Mouse (Mus musculus) left cerebral cortex, postnatal 14 days (tissue): ENCODE measurements around the gene Wnt8b. TPM values are rescaled to one million over a fixed set of nuclear protein-coding genes. Genes with fewer than 3 reads are reported as not detected.
"Not testable (repeated sequence)": the region's sequence is repeated elsewhere in the genome, so short reads cannot be mapped to it uniquely, and the experiment has no call there.

Source experiments
- DNase-seq, 2 experiments: peaks; one replicate each; pipeline ENCODE4 v3.0.0; 2021 to 2022; ENCODE audit warnings: low spot score in 2 of 2, mixed read lengths in 1 of 2
- intact Hi-C: fragments of 180-260 bp; cut with DNase I; formaldehyde crosslinking; loops from one replicate; pipeline ENCODE4 v1.15.1; 2025
- long read RNA-seq, 2 experiments: library from polyadenylated mRNA; stranded (forward); transcript quantifications; one replicate each; pipeline ENCODE4 v2.0.0; 2021
- total RNA-seq, 2 experiments: library from RNA; stranded (reverse); gene quantifications; 2 replicates each; pipeline ENCODE4 v1.2.3; 2021

Gene Wnt8b
- total RNA-seq = not detected
- long read RNA-seq, experiment 1 = 0 reads
- long read RNA-seq, experiment 2 = 0 reads

DNA sequence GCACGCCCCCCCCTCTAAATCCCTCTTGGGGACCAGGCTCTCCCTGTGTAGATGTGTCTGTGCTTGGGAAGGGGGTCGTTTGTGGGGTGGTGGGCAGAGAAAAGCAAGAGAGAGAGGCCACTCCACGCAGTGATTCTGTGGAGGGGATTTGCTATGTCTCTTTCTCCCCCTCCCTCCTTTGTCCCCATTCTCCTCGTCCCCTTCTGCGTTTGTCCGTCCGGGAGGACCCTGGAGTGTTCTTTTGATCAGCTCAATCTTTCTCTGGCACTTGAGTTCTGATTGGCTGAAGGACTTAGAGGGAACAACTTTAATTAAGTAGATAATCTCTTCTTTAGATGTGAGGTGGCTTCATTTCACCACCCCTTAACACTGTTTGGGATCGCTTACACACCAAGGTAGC, at the start of gene Wnt8b:
Wnt8b (plus strand) TSS at position 345 of the 400 bp plus-strand sequence.
- intact Hi-C loops = no loop called here
- DNase-seq = no peak

DNA sequence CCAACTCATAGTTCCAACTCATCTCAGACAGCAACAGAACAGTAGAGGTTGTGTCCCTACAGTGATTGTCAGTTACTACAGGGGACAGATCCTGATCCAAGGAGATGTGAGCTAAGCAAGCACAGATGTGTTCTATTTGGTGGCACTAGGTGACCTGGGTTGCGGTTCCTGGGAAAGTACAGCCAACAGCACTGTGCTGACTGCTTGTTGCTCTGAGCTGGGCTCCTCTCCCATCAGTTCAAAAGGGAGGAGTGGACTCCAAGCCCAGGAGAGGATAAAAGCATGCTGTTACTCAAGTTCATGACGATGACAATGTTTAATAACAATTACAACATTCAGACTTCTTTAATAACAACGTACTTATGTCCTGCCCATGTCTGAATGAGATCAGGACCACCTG, 47.5 kb upstream of the Wnt8b start:
- intact Hi-C loops = no loop called here

DNA sequence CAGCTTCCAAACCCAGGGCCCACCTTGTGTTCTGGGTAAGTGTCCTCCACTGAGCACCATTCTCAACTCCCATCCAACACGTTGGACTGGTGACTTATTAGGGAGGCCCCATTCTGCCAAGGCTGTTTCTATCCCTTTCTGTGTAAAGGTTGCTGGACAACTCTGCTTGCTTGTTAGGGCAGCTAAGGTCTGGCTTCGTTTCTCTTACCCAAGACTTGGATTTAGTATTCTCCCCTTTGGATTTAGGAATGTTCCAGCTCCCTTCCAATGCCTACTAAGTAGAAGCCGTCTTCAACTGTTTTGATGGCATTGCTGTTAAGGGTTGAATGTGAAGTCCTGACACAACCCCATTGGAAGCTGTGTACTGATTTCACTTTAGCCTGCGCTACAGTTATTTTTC, 45.3 kb upstream of the Wnt8b start:
- intact Hi-C loops = no loop called here
- no peak for DNase-seq

More for the DNA sequence above, 47.5 kb upstream of the Wnt8b start:
- no peak for DNase-seq

DNA sequence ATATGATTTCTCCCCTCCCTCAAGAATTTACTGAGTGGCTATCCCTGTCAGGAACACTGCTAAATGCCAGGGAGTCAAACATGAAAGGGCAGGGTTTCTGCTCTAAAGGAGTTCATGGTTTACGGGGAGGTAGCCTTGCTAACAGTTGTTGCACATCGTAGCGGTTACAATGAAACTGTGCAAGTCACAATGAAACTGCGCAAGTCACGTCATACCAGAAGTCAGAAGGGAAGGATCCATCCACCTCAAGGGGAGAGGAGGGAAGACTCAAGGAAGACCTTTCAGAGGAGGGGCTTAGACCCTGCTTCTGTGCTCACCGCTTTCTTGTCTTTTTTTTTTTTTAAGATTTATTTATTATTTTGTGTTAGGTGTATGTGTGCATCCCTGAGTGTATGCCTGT, 38.4 kb upstream of the Wnt8b start:
- DNase-seq = no peak
- intact Hi-C loops = no loop called here

DNA sequence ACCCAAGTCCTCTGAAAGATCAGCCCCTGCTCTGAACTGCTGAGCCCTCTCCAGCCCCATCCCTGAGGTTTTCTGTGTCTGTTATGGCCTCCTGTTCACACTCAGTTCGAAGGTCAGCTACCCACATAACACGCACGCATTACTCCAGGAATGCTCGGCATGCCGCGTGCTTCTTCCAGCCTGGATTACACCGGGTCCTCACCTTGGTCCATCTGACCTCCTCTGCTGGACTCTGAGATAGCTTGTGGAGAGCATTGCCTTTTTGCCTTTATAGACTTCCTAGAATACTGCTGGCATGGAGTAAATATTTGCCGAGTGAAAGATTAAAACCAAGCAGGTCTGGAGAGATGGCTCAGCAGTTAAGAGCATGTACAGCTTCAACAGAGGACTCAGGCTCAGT, 37.9 kb upstream of the Wnt8b start:
- intact Hi-C loops = no loop called here
- no peak for DNase-seq

DNA sequence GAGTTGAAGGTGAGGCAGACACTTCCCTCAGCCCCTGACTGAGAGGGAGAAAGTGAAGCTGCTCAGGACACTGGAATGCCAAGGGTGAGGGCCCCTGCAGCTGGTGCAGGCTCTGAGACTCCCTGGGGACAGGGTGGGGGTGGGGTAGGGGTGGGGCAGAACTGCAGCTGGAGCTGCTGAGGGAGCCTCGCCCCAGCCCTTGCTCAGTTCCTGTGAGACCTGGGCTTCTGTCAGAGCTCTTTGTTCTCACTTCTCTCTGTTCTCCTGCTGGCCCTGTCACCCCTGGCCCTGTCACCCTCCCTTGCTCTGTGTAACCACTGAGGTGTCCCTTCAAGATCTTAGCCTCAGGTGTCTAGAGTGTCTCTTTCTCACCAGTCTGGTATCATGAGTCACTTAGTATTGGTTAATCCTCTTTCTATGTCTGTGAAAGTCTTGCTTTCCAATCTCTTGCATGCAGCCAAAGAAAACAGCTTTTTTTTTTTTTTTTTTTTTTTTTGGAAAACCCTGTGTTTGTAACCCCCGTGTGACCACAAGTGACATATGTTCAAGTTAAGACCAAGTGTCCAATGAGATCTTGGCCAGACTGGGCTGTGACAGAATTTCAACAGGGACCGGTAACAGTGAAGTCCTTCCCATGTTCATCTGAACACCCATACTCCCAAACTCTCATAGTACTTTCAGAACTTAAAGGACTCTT, 35.8 kb upstream of the Wnt8b start:
- intact Hi-C loops = no loop called here
- no peak for DNase-seq

DNA sequence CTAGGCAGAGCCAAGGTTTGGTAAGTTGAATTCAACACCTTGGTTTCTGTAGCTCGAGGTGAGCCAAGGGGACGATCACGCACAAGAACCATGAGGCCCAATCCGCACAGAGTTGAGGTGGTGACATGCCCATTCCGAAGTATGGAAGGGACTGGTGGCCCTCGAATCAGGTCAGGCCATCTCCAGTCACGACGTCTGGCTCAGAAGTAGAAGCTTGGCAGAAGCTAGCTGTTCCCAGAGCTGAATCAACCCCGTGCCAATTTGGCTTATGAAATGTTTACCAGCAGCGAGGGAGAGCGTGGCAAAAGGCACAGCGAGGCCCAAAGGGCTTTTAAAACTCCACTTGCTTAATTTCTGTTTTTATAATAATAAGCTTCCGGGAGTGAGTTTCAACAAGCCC, 34.6 kb upstream of the Wnt8b start:
- DNase-seq = peak; percentile 3 to 18

DNA sequence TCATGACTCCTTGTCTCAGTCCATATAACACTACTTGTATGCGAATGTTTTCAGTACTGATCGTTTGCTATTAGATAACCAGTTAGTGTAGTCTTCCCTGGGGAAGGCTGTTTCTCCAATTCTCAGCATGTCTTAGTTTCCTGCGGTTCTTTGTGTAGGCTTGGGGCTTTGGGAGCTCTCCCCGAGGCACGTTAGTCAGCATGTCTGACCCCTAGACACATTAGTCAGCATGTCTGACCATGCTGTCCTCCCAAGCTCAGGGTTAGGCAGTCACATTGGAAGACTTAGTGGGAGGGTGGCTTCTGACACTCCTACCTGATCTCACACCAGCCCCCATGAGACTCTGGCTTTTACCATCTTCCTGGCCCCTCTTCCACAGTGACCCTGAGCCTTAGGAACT, 32.8 kb upstream of the Wnt8b start:
- no peak for DNase-seq
- intact Hi-C loops = no loop called here

More for the DNA sequence above, 34.6 kb upstream of the Wnt8b start:
- intact Hi-C loops = no loop called here

DNA sequence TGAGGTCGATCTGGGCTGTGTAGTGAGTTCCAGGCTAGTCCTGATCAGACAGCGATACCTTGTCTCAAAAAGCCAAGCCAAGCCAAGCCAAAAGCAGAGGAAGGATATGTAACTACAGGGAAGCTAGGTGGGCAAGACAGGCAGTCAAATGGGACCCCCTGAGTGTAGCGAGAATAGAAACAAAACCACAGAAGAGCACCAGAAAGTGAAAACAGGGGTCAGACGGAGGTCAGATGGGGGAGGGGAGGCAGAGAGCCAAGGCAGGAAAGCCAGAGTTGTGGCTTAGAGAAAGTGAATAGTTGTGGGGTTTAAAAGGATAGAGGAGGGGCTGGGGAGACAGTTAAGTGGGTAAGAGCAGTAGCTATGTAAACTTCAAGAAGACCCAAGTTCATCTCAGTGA, 31.8 kb upstream of the Wnt8b start:
- intact Hi-C loops = no loop called here
- no peak for DNase-seq

DNA sequence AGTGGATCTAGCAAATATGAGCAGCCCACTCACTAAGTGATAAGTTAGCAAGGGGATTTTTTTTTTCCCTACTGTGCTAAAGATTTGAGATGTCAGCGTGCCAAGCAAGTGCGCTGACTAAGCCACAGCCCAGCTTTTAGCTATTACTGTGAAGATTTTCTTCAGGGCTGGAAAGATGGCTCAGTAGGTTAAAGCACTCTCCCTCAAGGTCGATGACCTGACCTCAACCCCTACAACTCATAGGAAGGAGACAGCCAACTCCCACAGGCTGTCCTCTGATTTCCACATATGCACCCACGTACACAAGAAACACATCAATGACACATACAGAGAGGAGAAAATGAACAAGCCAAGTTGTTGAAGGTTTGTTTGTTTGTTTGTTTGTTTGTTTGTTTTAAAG, 31.1 kb upstream of the Wnt8b start:
- intact Hi-C loops = no loop called here
- DNase-seq = no peak

DNA sequence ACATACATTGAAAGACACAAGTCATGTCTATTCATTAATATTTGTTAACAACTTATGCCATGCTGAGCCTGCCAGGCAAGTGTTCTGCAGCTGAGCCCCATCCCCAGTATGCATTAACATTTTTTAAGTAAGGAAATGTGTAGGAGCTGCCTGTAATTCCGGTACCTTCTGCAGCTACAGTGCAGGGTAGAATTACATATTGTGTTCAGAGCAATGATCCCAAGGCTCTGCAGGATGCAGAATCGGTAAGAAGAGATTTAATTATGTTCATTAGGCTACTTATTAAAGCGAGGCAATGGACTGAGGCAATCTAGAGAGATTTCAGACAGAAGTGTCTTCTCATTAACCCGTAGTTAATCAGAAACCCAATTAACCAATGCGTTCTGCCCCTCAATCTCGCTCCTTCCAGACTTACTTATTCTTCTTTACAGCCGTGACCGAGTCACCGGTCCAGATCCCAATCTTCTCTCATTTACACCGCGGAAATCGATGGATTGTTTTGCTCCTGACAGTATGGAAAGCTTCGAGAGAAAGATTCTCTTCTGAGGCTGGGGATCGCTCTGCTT, 27.2 kb upstream of the Wnt8b start:
- DNase-seq, intact Hi-C loops: not testable (repeated sequence)

DNA sequence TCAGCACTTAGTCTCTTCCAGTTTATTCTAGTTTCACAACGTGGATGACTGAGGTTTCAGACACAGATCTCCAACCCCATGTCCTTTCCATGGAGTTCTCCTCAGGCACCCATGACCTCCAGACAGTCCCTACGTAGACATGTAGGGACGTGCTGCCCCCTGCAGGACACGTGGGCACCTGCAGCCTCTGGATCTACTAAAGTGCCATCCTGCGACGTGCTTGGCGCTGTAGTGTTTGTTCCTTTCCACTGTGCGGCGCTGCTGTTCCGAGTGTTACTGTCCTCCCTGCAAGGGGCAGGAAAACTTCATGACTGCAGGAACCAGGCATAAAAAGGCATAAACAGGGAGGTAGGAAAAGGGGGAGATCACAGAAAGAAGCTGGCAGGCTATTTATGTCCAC, 19.1 kb upstream of the Wnt8b start:
- intact Hi-C loops = no loop called here
- peak; percentile 77 to 91 for DNase-seq

DNA sequence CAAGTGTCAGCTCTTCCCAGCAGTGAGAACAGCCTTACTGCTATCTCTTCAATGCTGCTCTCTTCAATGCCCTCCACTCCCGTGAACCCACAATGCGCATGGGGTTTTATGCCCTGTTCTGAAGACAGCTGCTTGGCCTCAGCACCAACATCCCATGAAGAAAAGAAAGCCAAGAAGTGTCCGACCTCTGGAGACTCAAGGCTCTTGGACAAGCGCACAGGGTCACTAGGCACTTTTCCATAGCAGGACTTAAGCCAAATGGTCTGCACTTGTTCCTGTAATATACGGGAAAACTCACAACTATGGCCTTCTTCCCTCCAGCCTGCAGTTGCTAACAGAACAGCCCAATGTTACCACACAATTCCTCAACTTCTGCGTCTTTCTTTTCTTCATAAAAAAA, 18.0 kb upstream of the Wnt8b start:
- DNase-seq = no peak
- intact Hi-C loops = loop anchor here (5.0 kb wide), 1 partner anchor 57 kb away; no protein-coding TSS in a partner anchor

DNA sequence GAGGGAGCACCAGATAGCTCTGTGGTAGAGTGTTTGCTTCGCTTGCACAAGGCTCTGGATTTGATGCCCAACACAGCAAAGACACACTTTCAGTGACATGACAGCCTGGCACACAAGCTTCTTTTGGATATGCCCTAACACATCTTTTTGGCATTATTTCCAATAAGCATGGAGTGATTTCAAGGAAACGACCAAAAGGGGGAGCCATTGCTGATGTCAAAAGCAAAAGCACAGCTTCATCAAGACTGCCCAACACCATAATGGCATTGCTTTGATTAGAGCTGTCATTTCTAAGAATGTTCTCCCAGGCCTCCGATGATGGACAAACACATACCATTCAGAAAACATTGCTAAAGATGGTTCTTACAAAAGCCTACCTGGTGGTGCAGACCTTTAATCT, 16.7 kb upstream of the Wnt8b start:
- intact Hi-C loops = loop anchor here (5.0 kb wide), 1 partner anchor 56 kb away; no protein-coding TSS in a partner anchor
- no peak for DNase-seq

DNA sequence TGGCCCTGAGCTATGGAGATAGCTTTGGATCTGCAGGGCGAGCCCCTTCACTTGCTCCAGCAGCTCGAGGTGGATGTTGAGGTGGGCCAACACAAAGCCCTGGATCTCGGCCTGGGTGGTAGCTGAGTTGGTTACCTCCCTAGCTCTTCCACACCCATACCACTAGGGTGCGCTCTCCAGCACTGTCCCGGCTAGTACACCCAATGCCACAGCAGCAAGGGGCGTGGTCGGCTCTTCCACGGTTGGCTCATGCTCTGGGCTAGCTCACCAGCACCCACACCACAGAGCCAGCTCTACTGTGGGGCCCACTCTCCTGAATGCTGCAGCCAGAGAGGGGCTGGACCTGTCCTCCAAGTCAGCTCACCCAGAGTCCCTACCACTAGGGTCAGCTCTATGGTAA, 6.0 kb upstream of the Wnt8b start:
- no peak for DNase-seq
- intact Hi-C loops = no loop called here

DNA sequence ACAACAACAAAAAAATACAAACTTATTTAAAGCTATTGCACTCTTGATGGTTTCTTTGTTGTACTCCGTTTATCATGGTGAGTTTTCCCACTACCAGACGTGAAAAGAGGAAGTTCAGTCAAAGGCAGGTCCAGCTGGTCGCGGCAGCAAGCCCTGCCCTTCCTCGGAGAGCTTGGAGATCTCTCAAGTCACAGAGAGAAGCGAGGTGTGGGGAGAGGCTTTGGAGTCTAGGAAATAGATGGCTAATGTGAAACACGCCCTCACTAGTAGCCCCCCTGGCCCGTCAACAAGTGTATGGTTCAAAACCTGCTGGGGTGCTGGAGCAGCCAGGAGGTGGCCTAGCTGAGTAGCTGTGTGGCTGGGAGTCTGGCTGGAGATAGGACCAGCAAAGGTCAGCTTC, 3.2 kb downstream of the Wnt8b start:
- intact Hi-C loops = no loop called here
- DNase-seq = no peak

DNA sequence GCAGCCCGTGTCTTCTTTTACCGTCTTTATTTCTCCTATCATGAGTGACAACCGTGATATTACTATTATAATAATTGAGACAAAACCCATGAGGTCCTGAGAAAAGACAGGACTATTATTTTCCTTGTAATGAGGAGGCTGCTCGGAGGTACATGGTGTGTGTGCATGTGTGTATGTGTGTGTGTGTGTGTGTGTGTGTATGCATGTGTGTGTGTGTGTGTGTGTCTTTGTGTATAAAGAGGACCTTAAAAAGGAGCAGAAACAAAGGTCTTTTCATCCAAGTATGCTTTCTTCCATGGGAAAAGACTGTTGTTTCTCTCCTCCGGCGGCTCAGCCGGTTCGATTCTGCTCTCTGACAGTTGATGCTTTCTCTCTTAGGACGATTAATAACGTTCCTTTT, 3.7 kb downstream of the Wnt8b start:
- intact Hi-C loops = no loop called here
- no peak for DNase-seq

DNA sequence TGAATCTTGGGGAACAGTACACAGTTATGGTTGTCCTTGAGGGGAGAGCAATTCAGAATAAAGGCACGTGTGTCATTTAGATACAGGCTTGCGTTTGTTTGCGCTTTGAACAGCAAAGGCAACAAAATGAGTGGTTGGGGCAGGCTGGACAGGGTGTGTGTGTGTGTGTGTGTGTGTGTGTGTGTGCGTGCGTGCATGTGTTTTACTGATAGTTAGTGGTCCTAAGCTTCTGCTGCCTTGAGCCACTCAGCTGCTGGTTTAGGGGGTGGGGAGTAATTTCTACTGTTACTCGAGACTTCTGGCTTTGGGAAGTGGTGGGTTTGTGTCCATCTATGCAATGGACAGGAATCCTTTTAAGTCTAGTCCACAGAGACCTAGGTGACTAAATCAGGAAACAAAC, 5.7 kb downstream of the Wnt8b start:
- DNase-seq = no peak
- intact Hi-C loops = no loop called here

DNA sequence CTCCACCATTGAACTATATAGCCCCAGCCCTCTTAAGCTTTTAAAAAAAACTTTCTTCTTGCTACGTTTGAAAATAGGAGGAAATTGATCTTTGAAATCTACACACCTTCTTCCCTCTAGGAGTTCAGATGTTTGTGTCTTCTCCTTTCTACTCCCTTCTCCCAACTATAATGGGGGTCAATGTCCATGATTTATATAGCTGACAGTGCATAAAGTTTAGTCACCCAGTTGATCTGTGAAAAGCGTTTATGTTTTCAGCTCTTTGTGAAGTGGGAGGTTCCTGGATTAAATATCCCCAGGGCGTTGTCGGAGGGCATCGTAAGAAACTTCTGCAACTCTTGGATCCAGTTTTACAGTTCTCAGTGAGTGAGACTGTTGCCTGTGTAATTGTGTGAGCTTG, 7.0 kb downstream of the Wnt8b start:
- intact Hi-C loops = no loop called here
- no peak for DNase-seq

DNA sequence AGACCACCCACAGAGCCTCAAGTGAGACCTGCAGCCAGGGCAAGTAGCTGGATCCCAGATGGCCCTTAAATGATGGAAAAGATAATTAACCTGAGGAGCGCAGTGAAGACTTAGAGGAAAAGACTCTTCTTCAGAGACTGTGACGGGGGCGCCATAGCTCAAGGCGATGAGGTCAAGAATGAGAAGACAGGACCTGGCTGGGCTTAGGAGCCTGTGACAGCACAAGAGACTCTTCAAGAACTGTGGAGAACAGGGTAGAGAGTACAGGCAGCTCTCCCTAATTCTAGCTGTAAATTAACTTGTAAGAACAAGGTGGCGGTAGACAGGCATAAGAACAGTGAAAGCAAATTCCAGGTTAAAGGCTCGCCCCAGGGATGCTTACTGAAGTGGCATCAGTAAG, 8.7 kb downstream of the Wnt8b start:
- no peak for DNase-seq
- intact Hi-C loops = no loop called here

DNA sequence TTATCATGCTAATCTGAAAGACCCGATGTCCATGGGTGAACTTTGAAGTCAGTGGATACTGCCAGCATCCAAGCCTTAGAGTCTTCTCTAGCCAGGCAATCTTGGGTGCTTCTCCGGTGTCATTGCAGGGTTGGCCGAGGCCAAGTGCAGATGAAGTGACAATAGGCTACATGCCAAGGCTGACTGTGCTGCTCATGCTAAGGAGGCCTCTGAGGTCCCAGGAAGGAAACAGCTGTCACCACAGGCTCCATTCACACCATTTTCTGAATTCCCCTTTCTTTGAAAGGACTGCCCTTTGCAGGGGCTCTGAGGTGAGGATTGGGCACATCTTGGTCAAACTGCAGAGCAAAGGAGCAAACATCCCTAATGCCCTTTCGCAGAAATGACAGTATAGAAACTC, 9.5 kb downstream of the Wnt8b start:
- intact Hi-C loops = no loop called here
- no peak for DNase-seq
